Mouse (Mus musculus): ENCODE results near the gene Ntrk2.

DNA sequence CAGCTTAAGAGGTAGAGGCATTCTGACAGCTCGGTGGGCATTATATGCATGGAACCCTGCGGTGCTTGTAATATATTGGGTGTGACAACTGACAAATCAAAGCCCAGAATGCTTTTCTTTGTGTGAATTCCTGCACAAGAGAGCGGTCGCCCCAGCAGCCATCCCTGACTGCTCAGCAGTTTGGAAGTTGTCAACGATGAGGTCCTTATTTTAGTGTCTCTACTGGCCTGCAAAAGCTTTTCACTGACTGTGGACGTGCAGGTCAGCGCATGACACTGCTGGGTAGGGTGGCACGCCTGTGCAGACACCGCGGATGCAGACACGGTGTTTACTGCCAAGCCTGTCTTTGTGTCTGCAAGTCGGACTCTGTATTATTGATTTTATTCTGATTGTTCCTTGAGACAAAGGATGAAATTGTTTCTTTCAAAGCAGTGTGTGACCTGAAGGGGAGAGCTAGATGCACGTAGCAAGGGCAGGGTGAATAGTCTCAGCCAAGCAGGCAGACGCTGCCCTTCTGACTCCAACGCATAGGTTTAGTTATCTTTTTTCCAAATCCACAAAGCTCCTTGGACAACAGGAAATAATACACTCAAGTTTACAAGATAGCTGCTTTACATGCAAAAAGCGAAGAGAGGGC is 204.6 kb downstream of the Ntrk2 start:
- TF ChIP-seq CTCF (IDR thresholded peaks at IDR 0.05; ENCODE audit: low read depth, low read length) (no peak), POLR2A (IDR thresholded peaks at IDR 0.05; ENCODE audit: extremely low read depth, insufficient read depth, low read length) (no peak)
